Mouse (Mus musculus): ENCODE results near the gene Lamtor3.
A peak's percentile ranks its signal among the peaks of the same experiment; 100 is the strongest.

Lamtor3 gene

GRCm38 (mm10) chr3:137951819-137952218 is 33.5 kb downstream of the Lamtor3 start:
- no peak for TF ChIP-seq CTCF (conservative IDR thresholded peaks at IDR 0.05; ENCODE audit: low read length)
- Histone ChIP-seq H3K36me3 (ENCODE audit: insufficient read depth, low read length) (peaks cover 26% of the 10 kb centered on the region), H3K4me3 (replicated peaks; ENCODE audit: low read length) (0 out of 2 replicates have a peak overlapping the region, but pooled peaks have one; percentile 20), H3K27me3 (ENCODE audit: insufficient read depth, low read length) (no peaks in the 10 kb centered on the region), H3K9me3 (ENCODE audit: low read length) (no peaks in the 10 kb centered on the region), H3K4me1 (replicated peaks; ENCODE audit: low read depth, low read length) (peaks cover 77% of the 10 kb centered on the region)

- Histone ChIP-seq H3K4me1 (replicated peaks; ENCODE audit: low read depth, low read length) (peaks cover 77% of the 10 kb centered on the region), H3K27me3 (ENCODE audit: insufficient read depth, low read length) (no peaks in the 10 kb centered on the region), H3K9me3 (ENCODE audit: low read length) (no peaks in the 10 kb centered on the region), H3K4me3 (replicated peaks; ENCODE audit: low read length) (0 out of 2 replicates have a peak overlapping the region, but pooled peaks have one; percentile 20), H3K36me3 (ENCODE audit: insufficient read depth, low read length) (peaks cover 21% of the 10 kb centered on the region)
- TF ChIP-seq CTCF (conservative IDR thresholded peaks at IDR 0.05; ENCODE audit: low read length), result no peak
- no peak for TF ChIP-seq POU5F1 (IDR thresholded peaks at IDR 0.05; ENCODE audit: borderline replicate concordance, low read length)
- no peak for TF ChIP-seq NANOG (IDR thresholded peaks at IDR 0.05; ENCODE audit: borderline replicate concordance, low read length)
Measured at GRCm38 (mm10) chr3:137952225-137952913, 34.1 kb downstream of the Lamtor3 start.

GRCm38 (mm10) chr3:137952914-137953880 is 34.9 kb downstream of the Lamtor3 start:
- Histone ChIP-seq H3K27me3 (ENCODE audit: insufficient read depth, low read length) (no peaks in the 10 kb centered on the region), H3K4me3 (replicated peaks; ENCODE audit: low read length) (0 out of 2 replicates have a peak overlapping the region, but pooled peaks have one; percentile 7), H3K36me3 (ENCODE audit: insufficient read depth, low read length) (peaks cover 22% of the 10 kb centered on the region), H3K4me1 (replicated peaks; ENCODE audit: low read depth, low read length) (peaks cover 77% of the 10 kb centered on the region), H3K9me3 (ENCODE audit: low read length) (no peaks in the 10 kb centered on the region)
- TF ChIP-seq NANOG (IDR thresholded peaks at IDR 0.05; ENCODE audit: borderline replicate concordance, low read length) (no peak), CTCF (conservative IDR thresholded peaks at IDR 0.05; ENCODE audit: low read length) (no peak), POU5F1 (IDR thresholded peaks at IDR 0.05; ENCODE audit: borderline replicate concordance, low read length) (no peak)

GRCm38 (mm10) chr3:137954256-137954916 is 36.1 kb downstream of the Lamtor3 start:
- no peaks in the 10 kb centered on the region for H3K9me3 ChIP-seq (ENCODE audit: low read length)

GRCm38 (mm10) chr3:137955560-137956081 is 37.3 kb downstream of the Lamtor3 start:
- no peaks in the 10 kb centered on the region for H3K27me3 ChIP-seq (ENCODE audit: insufficient read depth, low read length)
- H3K9me3 ChIP-seq (ENCODE audit: low read length), result no peaks in the 10 kb centered on the region
- peak overlapping the region; percentile 68 for H3K4me3 ChIP-seq (replicated peaks; ENCODE audit: low read length)
- TF ChIP-seq POU5F1 (IDR thresholded peaks at IDR 0.05; ENCODE audit: borderline replicate concordance, low read length), result no peak
- TF ChIP-seq NANOG (IDR thresholded peaks at IDR 0.05; ENCODE audit: borderline replicate concordance, low read length), result no peak
- TF ChIP-seq CTCF (conservative IDR thresholded peaks at IDR 0.05; ENCODE audit: low read length), result no peak
- H3K4me1 ChIP-seq (replicated peaks; ENCODE audit: low read depth, low read length), result peaks cover 60% of the 10 kb centered on the region
- peaks cover 24% of the 10 kb centered on the region for H3K36me3 ChIP-seq (ENCODE audit: insufficient read depth, low read length)

More at GRCm38 (mm10) chr3:137954256-137954916, 36.1 kb downstream of the Lamtor3 start:
- H3K4me3 ChIP-seq (replicated peaks; ENCODE audit: low read length), result peak overlapping the region; percentile 68
- H3K27me3 ChIP-seq (ENCODE audit: insufficient read depth, low read length), result no peaks in the 10 kb centered on the region
- peaks cover 18% of the 10 kb centered on the region for H3K36me3 ChIP-seq (ENCODE audit: insufficient read depth, low read length)
- TF ChIP-seq POU5F1 (IDR thresholded peaks at IDR 0.05; ENCODE audit: borderline replicate concordance, low read length) (no peak), NANOG (IDR thresholded peaks at IDR 0.05; ENCODE audit: borderline replicate concordance, low read length) (no peak), CTCF (conservative IDR thresholded peaks at IDR 0.05; ENCODE audit: low read length) (no peak)
- H3K4me1 ChIP-seq (replicated peaks; ENCODE audit: low read depth, low read length), result peaks cover 72% of the 10 kb centered on the region

GRCm38 (mm10) chr3:137957864-137958263 is 39.6 kb downstream of the Lamtor3 start:
- Histone ChIP-seq H3K4me3 (replicated peaks; ENCODE audit: low read length) (no peak overlapping the region), H3K27me3 (ENCODE audit: insufficient read depth, low read length) (no peaks in the 10 kb centered on the region), H3K36me3 (ENCODE audit: insufficient read depth, low read length) (peaks cover 42% of the 10 kb centered on the region), H3K9me3 (ENCODE audit: low read length) (no peaks in the 10 kb centered on the region), H3K4me1 (replicated peaks; ENCODE audit: low read depth, low read length) (peaks cover 49% of the 10 kb centered on the region)
- no peak for TF ChIP-seq CTCF (conservative IDR thresholded peaks at IDR 0.05; ENCODE audit: low read length)
- TF ChIP-seq POU5F1 (IDR thresholded peaks at IDR 0.05; ENCODE audit: borderline replicate concordance, low read length), result no peak
- TF ChIP-seq NANOG (IDR thresholded peaks at IDR 0.05; ENCODE audit: borderline replicate concordance, low read length), result no peak

GRCm38 (mm10) chr3:137958352-137958751 is 40.0 kb downstream of the Lamtor3 start:
- Histone ChIP-seq H3K9me3 (ENCODE audit: low read length) (no peaks in the 10 kb centered on the region), H3K4me1 (replicated peaks; ENCODE audit: low read depth, low read length) (peaks cover 45% of the 10 kb centered on the region), H3K36me3 (ENCODE audit: insufficient read depth, low read length) (peaks cover 46% of the 10 kb centered on the region), H3K4me3 (replicated peaks; ENCODE audit: low read length) (no peak overlapping the region), H3K27me3 (ENCODE audit: insufficient read depth, low read length) (no peaks in the 10 kb centered on the region)
- TF ChIP-seq CTCF (conservative IDR thresholded peaks at IDR 0.05; ENCODE audit: low read length), result no peak
- no peak for TF ChIP-seq POU5F1 (IDR thresholded peaks at IDR 0.05; ENCODE audit: borderline replicate concordance, low read length)

GRCm38 (mm10) chr3:137959456-137959855 is 41.1 kb downstream of the Lamtor3 start:
- Histone ChIP-seq H3K4me3 (replicated peaks; ENCODE audit: low read length) (no peak overlapping the region), H3K9me3 (ENCODE audit: low read length) (no peaks in the 10 kb centered on the region), H3K27me3 (ENCODE audit: insufficient read depth, low read length) (no peaks in the 10 kb centered on the region), H3K36me3 (ENCODE audit: insufficient read depth, low read length) (peaks cover 52% of the 10 kb centered on the region), H3K4me1 (replicated peaks; ENCODE audit: low read depth, low read length) (peaks cover 34% of the 10 kb centered on the region)
- TF ChIP-seq CTCF (conservative IDR thresholded peaks at IDR 0.05; ENCODE audit: low read length) (no peak), NANOG (IDR thresholded peaks at IDR 0.05; ENCODE audit: borderline replicate concordance, low read length) (no peak), POU5F1 (IDR thresholded peaks at IDR 0.05; ENCODE audit: borderline replicate concordance, low read length) (no peak)
